Mouse (Mus musculus) myocyte (in vitro differentiated cells): ENCODE data around the gene Kcnc1. TPM values are rescaled to one million over a fixed set of nuclear protein-coding genes. Genes with fewer than 3 reads are reported as not detected.

ENCODE experiments used
- H3K27me3 ChIP-seq: one replicate; pipeline ENCODE4 v1.6.1; 2011; ENCODE audit not compliant: control insufficient read depth, insufficient read depth, insufficient read length
- H3K36me3 ChIP-seq: one replicate; pipeline ENCODE4 v1.6.1; 2011; ENCODE audit not compliant: control insufficient read depth, insufficient read depth
- H3K4me2 ChIP-seq: one replicate; pipeline ENCODE4 v1.6.1; 2011; ENCODE audit warnings: low read depth, control low read depth
- H3K4me3 ChIP-seq: one replicate; pipeline ENCODE4 v1.5.1; 2011; ENCODE audit warnings: mild to moderate bottlenecking, control low read depth, moderate library complexity
- H3K79me2 ChIP-seq: one replicate; pipeline ENCODE4 v1.6.1; 2011; ENCODE audit not compliant: control insufficient read depth, insufficient read depth
- H3ac ChIP-seq: one replicate; pipeline ENCODE4 v1.6.1; 2011; ENCODE audit not compliant: control insufficient read depth, insufficient read length
- CEBPB ChIP-seq: IDR thresholded peaks from 2 replicates; pipeline ENCODE4 v1.6.1; 2011; ENCODE audit warnings: mild to moderate bottlenecking, moderate library complexity; ENCODE audit not compliant: poor library complexity, insufficient read depth, severe bottlenecking
- E2F4 ChIP-seq: IDR thresholded peaks from one replicate; pipeline ENCODE4 v1.6.1; 2011; ENCODE audit warnings: mild to moderate bottlenecking, control low read depth, moderate library complexity; ENCODE audit not compliant: insufficient read depth
- MAX ChIP-seq: IDR thresholded peaks from one replicate; pipeline ENCODE4 v1.6.1; 2011; ENCODE audit warnings: low read depth, mild to moderate bottlenecking, control low read depth
- MYOD1 ChIP-seq, 3 experiments: IDR thresholded peaks; one replicate each; pipeline ENCODE4 v1.6.1; 2011; ENCODE audit warnings: control low read depth in 2 of 3, low read depth in 2 of 3, mild to moderate bottlenecking in 2 of 3, moderate library complexity in 1 of 3; ENCODE audit not compliant: insufficient read length in 2 of 3, control insufficient read depth in 1 of 3
- MYOG ChIP-seq, 3 experiments: IDR thresholded peaks; one replicate each; pipeline ENCODE4 v1.6.1; 2011; ENCODE audit warnings: control low read depth in 2 of 3, low read depth in 2 of 3, mild to moderate bottlenecking in 2 of 3; ENCODE audit not compliant: insufficient read length in 2 of 3, control insufficient read depth in 1 of 3, insufficient read depth in 1 of 3
- POLR2A ChIP-seq: IDR thresholded peaks from one replicate; pipeline ENCODE4 v1.6.1; 2011; ENCODE audit warnings: low read depth, mild to moderate bottlenecking, control low read depth, moderate library complexity; ENCODE audit not compliant: insufficient read length
- POLR2AphosphoS2 ChIP-seq: IDR thresholded peaks from one replicate; pipeline ENCODE4 v1.6.1; 2011; ENCODE audit warnings: low read depth, control low read depth; ENCODE audit not compliant: insufficient read length
- REST ChIP-seq: IDR thresholded peaks from one replicate; pipeline ENCODE4 v1.6.1; 2011; ENCODE audit warnings: mild to moderate bottlenecking, control low read depth, moderate library complexity; ENCODE audit not compliant: insufficient read depth, insufficient read length
- SRF ChIP-seq: IDR thresholded peaks from one replicate; pipeline ENCODE4 v1.6.1; 2011; ENCODE audit warnings: low read depth; ENCODE audit not compliant: control insufficient read depth, insufficient read length
- TCF12 ChIP-seq: IDR thresholded peaks from one replicate; pipeline ENCODE4 v1.6.1; 2011; ENCODE audit warnings: mild to moderate bottlenecking, control low read depth; ENCODE audit not compliant: poor library complexity, insufficient read depth, severe bottlenecking
- TCF3 ChIP-seq: IDR thresholded peaks from one replicate; pipeline ENCODE4 v1.6.1; 2011; ENCODE audit warnings: low read depth, control low read depth; ENCODE audit not compliant: insufficient read length
- USF1 ChIP-seq: IDR thresholded peaks from one replicate; pipeline ENCODE4 v1.6.1; 2011; ENCODE audit warnings: low read depth, mild to moderate bottlenecking, control low read depth, moderate library complexity
- polyA plus RNA-seq: library from polyadenylated mRNA; unstranded; fragments of >200 nt; fragmentation: generic; extraction: Trizol; gene quantifications from one replicate; pipeline ENCODE4 v1.2.1, GENCODE M21; 2012; ENCODE audit warnings: missing spikeins

Kcnc1 gene
- 0.07 TPM for polyA plus RNA-seq

GRCm38 (mm10) chr7:46396231-46396927 is at the start of gene Kcnc1:
Gene Kcnc1 (plus strand): TSS chr7:46396497.
- H3K27me3 ChIP-seq, result peaks cover 65% of the 10 kb centered on the region
- TF ChIP-seq MYOG (IDR thresholded peaks at IDR 0.05; ENCODE audit: control insufficient read depth in 1 of 3, insufficient read depth in 1 of 3, insufficient read length in 2 of 3, low read depth in 2 of 3) (peak in 1 of 3 experiments; percentile 16), MYOD1 (IDR thresholded peaks at IDR 0.05; ENCODE audit: control insufficient read depth in 1 of 3, insufficient read length in 2 of 3, low read depth in 2 of 3) (no peak), TCF3 (no peak), REST (peak; percentile 82), CEBPB (no peak), USF1 (no peak), POLR2AphosphoS2 (no peak), TCF12 (no peak), E2F4 (no peak), SRF (no peak)
- no peaks in the 10 kb centered on the region for H3K79me2 ChIP-seq
- H3K4me3 ChIP-seq, result no peak within 1 kb of the TSS
- no peak within 1 kb of the TSS for H3K4me2 ChIP-seq
- no peaks in the 10 kb centered on the region for H3K36me3 ChIP-seq
- H3ac ChIP-seq, result no peak within 1 kb of the TSS

DNA sequence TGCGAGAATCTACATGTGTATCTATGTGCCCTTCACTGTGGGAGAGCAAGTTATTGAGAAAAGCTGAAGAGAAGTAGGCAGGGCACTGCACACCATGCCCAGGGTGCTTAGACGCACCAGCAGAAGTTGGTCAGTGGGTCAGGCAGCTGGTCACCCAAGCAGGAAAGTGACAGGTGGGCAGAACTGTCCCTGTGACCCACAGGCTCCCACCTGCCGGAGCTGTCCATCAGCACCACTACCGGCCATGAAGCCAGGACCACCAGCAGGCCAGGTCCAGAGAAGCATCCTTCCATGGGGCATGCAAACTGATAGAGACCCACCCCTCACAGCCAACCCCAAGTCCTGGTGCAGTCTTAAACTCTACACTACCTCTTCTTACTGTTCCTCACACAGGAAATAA is 48.6 kb upstream of the Kcnc1 start:
- H3K79me2 ChIP-seq, result no peaks in the 10 kb centered on the region
- no peak overlapping the region for H3K4me2 ChIP-seq
- no peaks in the 10 kb centered on the region for H3K36me3 ChIP-seq
- H3ac ChIP-seq, result no peak overlapping the region
- no peaks in the 10 kb centered on the region for H3K27me3 ChIP-seq
- TF ChIP-seq POLR2A (no peak), REST (peak; percentile 72), MYOD1 (IDR thresholded peaks at IDR 0.05; ENCODE audit: control insufficient read depth in 1 of 3, insufficient read length in 2 of 3, low read depth in 2 of 3) (peak; percentile 37 to 99 (median 97)), SRF (no peak), E2F4 (no peak), TCF3 (peak; percentile 71), MYOG (IDR thresholded peaks at IDR 0.05; ENCODE audit: control insufficient read depth in 1 of 3, insufficient read depth in 1 of 3, insufficient read length in 2 of 3, low read depth in 2 of 3) (peak; percentile 40 to 97 (median 95)), TCF12 (peak; percentile 32), POLR2AphosphoS2 (no peak)
- no peak overlapping the region for H3K4me3 ChIP-seq

- Histone ChIP-seq H3K27me3 (no peaks in the 10 kb centered on the region), H3ac (no peak overlapping the region), H3K4me2 (peak overlapping the region; percentile 60), H3K36me3 (no peaks in the 10 kb centered on the region), H3K79me2 (no peaks in the 10 kb centered on the region), H3K4me3 (no peak overlapping the region)
- TF ChIP-seq POLR2AphosphoS2 (peak; percentile 71), USF1 (no peak), E2F4 (no peak), MAX (no peak), TCF3 (peak; percentile 79), MYOD1 (IDR thresholded peaks at IDR 0.05; ENCODE audit: control insufficient read depth in 1 of 3, insufficient read length in 2 of 3, low read depth in 2 of 3) (peak in 2 of 3 experiments; percentile 85 to 97), POLR2A (peak; percentile 48), SRF (no peak), TCF12 (peak; percentile 84), CEBPB (no peak), REST (no peak), MYOG (IDR thresholded peaks at IDR 0.05; ENCODE audit: control insufficient read depth in 1 of 3, insufficient read depth in 1 of 3, insufficient read length in 2 of 3, low read depth in 2 of 3) (peak; percentile 68 to 98 (median 97))
These were observed 47.5 kb upstream of the Kcnc1 start for GRCm38 (mm10) chr7:46348813-46349212.

DNA sequence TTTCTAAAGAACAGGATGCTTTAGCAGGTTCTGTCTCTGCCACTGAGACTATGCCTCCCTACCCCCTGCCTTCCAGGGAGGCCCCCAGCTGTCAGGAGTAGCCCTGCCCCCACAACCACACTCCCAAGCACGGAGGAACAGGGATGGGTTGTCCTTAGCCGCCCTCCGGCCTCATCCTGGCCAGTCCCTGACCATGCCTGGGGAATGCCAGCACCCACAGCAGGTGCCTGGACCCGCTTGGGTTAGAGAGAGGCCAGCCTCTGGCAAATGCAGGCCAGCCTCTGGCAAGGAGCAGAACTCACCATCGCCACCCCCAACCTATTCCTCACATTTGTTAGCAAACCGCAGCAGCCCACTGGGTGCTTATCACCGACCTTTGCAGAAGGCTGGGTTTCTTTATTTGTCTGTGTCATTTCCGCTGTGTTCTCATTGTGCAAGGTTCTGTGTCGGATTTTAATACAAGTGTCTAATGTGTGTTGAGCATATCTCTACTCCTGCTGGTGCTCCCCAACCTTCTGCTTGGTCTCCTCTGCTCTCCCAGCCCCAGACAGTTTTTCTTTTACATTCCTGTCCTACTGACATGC is 46.1 kb upstream of the Kcnc1 start:
- no peaks in the 10 kb centered on the region for H3K27me3 ChIP-seq
- TF ChIP-seq USF1 (no peak), MYOG (IDR thresholded peaks at IDR 0.05; ENCODE audit: control insufficient read depth in 1 of 3, insufficient read depth in 1 of 3, insufficient read length in 2 of 3, low read depth in 2 of 3) (peak; percentile 93 to 99 (median 98)), E2F4 (no peak), TCF12 (peak; percentile 70), POLR2A (peak; percentile 46), CEBPB (peak; percentile 80), SRF (no peak), REST (no peak), MYOD1 (IDR thresholded peaks at IDR 0.05; ENCODE audit: control insufficient read depth in 1 of 3, insufficient read length in 2 of 3, low read depth in 2 of 3) (peak in 2 of 3 experiments; percentile 97 to 99), TCF3 (peak; percentile 80), POLR2AphosphoS2 (no peak), MAX (no peak)
- H3K4me2 ChIP-seq, result peak overlapping the region; percentile 63
- no peaks in the 10 kb centered on the region for H3K36me3 ChIP-seq
- no peak overlapping the region for H3K4me3 ChIP-seq
- H3ac ChIP-seq, result no peak overlapping the region
- H3K79me2 ChIP-seq, result no peaks in the 10 kb centered on the region
